ENCODE assay signal across 7 mouse cellular contexts in genomic region chr2:154712271-154712677, GRCm38 (mm10). TPM values are rescaled to one million over a fixed set of nuclear protein-coding genes. Genes with fewer than 3 reads are reported as not detected.
DNase-seq lines count a peak whose midpoint lies in the region; ATAC-seq and TF ChIP-seq lines count a peak whose summit lies in the region.

No protein-coding gene starts in this region.

- no peak for TF ChIP-seq EP300 in lung, postnatal 0 days (IDR thresholded peaks at IDR 0.05)

- WGBS in kidney, embryonic 14.5 days, result 48% methylated on average over 5 of the region's 5 CpGs
- WGBS in lung, postnatal 0 days, result 32% methylated on average over 5 of the region's 5 CpGs

- 0 out of 2 replicates have a peak overlapping the region, but pooled peaks have one; percentile 32 for H3K4me3 ChIP-seq in brown adipose tissue, adult 24 weeks (ENCODE audit: insufficient read depth, low read depth, low read length)
- no peak overlapping the region for H3K4me3 ChIP-seq in kidney, embryonic 14.5 days (ENCODE audit: low read length)
- H3K4me3 ChIP-seq in lung, postnatal 0 days (ENCODE audit: low read depth, low read length), result no peak overlapping the region

- peak; percentile 54 for ATAC-seq in CD4-positive, CD25-positive, alpha-beta regulatory T cell, adult 4 months
- ATAC-seq in kidney, embryonic 14.5 days (ENCODE audit: low FRiP score, low TSS enrichment), result peak; percentile 56
- ATAC-seq in lung, postnatal 0 days, result peak; percentile 41

- H3K27ac ChIP-seq in brown adipose tissue, adult 24 weeks (replicated peaks; ENCODE audit: low read depth, low read length), result no peak overlapping the region
- H3K27ac ChIP-seq in kidney, embryonic 14.5 days (ENCODE audit: low read depth, low read length), result no peak overlapping the region
- H3K27ac ChIP-seq in lung, postnatal 0 days (ENCODE audit: low read length), result no peak overlapping the region

- no peak overlapping the region for H3K9ac ChIP-seq in kidney, embryonic 14.5 days (ENCODE audit: low read depth, low read length)
- H3K9ac ChIP-seq in lung, postnatal 0 days (replicated peaks; ENCODE audit: low read depth), result no peak overlapping the region

- TF ChIP-seq CTCF in lung, postnatal 0 days (IDR thresholded peaks at IDR 0.05), result peak; percentile 96

- no peaks in the 10 kb centered on the region for H3K36me3 ChIP-seq in kidney, embryonic 14.5 days (ENCODE audit: control insufficient read depth, insufficient read depth, low read length)
- H3K36me3 ChIP-seq in lung, postnatal 0 days (ENCODE audit: insufficient read depth, low read length), result no peaks in the 10 kb centered on the region

- no peak overlapping the region for H3K4me2 ChIP-seq in kidney, embryonic 14.5 days (replicated peaks; ENCODE audit: low read depth, low read length)
- 0 out of 2 replicates have a peak overlapping the region, but pooled peaks have one; percentile 9 for H3K4me2 ChIP-seq in lung, postnatal 0 days (replicated peaks; ENCODE audit: low read depth, low read length)

- H3K9me3 ChIP-seq in kidney, embryonic 14.5 days (ENCODE audit: control insufficient read depth, low read length), result no peaks in the 10 kb centered on the region
- H3K9me3 ChIP-seq in lung, postnatal 0 days (ENCODE audit: low read length), result no peaks in the 10 kb centered on the region

- DNase-seq in 416B (ENCODE audit: low read depth), result peak; percentile 51
- DNase-seq in frontal cortex, postnatal 36 days (ENCODE audit: low spot score in 2 of 2), result peak; percentile 32 to 71
- DNase-seq in lung, postnatal 0 days (ENCODE audit: low spot score), result peak; percentile 43
- DNase-seq in right cerebral cortex, postnatal 4 days, result peak; percentile 35

- no peaks in the 10 kb centered on the region for H3K27me3 ChIP-seq in kidney, embryonic 14.5 days (ENCODE audit: control insufficient read depth, insufficient read depth, low read length)
- no peaks in the 10 kb centered on the region for H3K27me3 ChIP-seq in lung, postnatal 0 days (replicated peaks; ENCODE audit: insufficient read depth, low read length)

- H3K4me1 ChIP-seq in brown adipose tissue, adult 24 weeks (ENCODE audit: control insufficient read depth, insufficient read depth, insufficient read length, low read length), result no peaks in the 10 kb centered on the region
- H3K4me1 ChIP-seq in kidney, embryonic 14.5 days (ENCODE audit: control insufficient read depth, insufficient read depth, low read length), result peaks cover 4% of the 10 kb centered on the region; the same call in 1 of the 2 replicates
- H3K4me1 ChIP-seq in lung, postnatal 0 days (ENCODE audit: insufficient read depth, low read depth, low read length), result no peaks in the 10 kb centered on the region

RNA-seq across cellular contexts. Expression of gene Gm14214, which starts 57.6 kb away (rescaled TPM):
- not detected for polyA plus RNA-seq in CD4-positive, CD25-positive, alpha-beta regulatory T cell, adult 4 months (2017; shearing (Covaris generic))
- polyA plus RNA-seq in brown adipose tissue, adult 24 weeks (2012; ENCODE audit: insufficient read depth, insufficient read length, missing spikeins), result not detected in 2 replicates
- not detected in 2 replicates for polyA plus RNA-seq in kidney, embryonic 14.5 days (2014; fragmentation: Nextera tagmentation; extraction: Ambion mirVana)
- not detected in 2 replicates for polyA plus RNA-seq in lung, postnatal 0 days (2015; fragmentation: Nextera tagmentation; extraction: Ambion mirVana)
